Mouse (Mus musculus) mouse trophoblast stem cell (cell line): ENCODE data around the gene Tmpo.

ENCODE experiments used
- in situ Hi-C, 2 experiments: fragments of 300-500 bp; cut with MseI, MboI; formaldehyde crosslinking; loops; 2 replicates in 1 of 2; 3 replicates in 1 of 2; pipeline ENCODE4 v1.15.1; 2025

Tmpo gene

DNA sequence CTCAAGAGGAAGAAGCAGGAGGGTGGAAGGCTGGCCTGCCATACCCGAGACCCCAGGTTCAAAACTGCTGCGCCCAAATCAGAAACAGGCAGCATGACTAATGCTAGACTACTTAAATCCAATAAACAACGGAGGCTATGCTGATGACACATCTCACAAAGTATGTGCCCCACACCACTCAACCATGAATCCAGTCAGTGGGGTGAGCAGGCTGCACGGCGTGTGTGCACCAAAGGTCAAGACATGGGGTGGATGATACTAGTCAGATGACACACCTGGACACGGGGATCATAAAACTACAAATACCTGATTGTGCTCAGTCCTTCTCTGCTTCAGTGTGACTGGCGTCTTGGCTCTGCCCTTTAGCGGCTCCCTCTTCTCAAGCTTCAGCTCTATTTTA, 22.7 kb downstream of the Tmpo start:
- in situ Hi-C loops = no loop called here

DNA sequence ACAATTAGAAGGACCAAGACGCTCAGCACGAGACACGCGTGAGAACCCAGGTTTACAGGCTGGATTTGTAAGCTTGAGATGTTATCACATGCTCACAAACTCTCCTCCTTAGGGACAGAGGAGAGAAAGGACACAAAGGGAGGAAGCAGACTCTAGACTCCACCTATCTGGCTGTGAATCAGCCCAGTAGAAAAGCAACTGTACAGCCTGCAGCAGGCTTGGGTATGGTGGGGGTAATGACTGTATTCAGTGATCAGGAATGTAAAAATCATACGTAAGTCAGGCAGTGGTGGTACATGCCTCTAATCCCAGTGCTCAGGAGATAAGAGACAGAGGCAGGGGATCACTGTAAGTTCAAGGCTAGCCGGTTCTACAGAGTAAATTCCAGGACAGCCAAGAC, 24.8 kb downstream of the Tmpo start:
- in situ Hi-C loops = no loop called here

DNA sequence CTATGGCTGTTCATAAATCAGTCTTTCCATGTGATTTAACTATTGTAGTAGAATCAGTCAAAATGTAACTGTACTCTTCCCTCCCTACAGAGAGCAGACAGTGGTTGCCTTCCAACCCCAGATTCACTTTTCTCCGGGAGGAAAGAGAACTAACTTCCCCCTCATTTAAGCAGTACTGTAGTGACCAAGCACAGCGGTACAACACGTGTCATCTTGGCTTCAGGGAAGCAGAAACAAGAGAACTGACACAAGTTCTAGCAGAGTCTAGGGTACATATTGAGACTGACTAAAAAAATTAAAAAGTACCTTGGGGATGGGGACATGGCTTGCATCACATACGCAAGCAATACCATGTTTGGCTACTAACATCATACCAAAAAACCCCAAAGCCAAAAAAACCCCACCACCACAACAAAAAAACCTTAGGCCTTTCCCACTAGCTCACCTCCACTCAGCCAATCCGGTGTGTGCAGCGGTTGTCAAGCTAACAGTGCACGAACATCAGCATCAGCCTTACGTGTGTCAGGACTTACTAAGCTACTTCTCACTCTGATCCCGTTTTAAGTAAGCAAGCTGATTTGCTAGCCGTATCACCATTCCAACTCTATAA, 27.1 kb downstream of the Tmpo start:
- in situ Hi-C loops = no loop called here

GRCm38 (mm10) chr10:91145413-91145812, 35.7 kb downstream of the Tmpo start:
- in situ Hi-C loops = loop anchor here in 1 of 2 experiments (10.0 kb wide), 1 partner anchor 81 kb away; no protein-coding TSS in a partner anchor

DNA sequence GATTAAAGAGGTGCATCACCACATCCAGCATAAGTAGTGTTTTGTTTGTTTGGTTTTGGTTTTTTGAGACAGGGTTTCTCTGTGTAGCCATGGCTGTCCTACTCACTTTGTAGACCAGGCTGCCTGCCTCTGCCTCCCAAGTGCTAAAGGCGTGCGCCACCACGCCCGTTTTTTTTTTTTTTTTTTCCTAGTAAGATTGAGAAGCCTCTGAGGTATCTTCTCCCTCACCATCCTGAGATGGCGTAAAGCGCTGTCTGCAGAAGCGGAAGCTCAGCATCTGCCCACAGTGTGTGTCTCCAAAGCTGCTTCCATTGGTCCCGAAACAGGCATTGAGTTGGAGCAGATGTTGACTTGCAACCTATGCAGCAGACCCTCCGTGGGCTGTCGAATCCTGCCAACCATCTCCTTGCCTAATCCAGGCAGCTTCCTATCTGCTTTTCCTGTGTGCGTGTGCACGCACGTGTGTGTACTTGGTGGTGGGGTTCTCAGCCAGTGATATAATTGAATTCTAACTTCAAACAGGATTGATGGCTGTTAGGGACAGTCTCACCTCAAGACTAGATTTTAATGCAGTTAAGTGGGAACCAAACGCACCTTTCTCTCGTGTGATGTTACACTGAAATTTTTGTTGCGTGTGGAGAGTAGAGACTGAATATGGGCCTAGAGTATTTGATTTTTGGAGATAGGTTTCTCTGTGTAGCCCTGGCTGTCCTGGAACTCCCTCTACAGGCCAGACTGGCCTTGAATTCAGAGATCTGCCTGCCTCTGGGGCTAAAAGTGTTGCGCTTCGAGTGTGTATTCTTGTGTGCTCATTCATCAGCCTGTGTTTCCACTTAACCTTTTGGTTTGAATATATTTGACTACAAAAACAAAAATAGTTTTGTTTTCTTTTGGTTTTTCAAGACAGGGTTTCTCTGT, 37.5 kb downstream of the Tmpo start:
- in situ Hi-C loops = loop anchor here in 1 of 2 experiments (10.0 kb wide), 1 partner anchor 79 kb away; no protein-coding TSS in a partner anchor

DNA sequence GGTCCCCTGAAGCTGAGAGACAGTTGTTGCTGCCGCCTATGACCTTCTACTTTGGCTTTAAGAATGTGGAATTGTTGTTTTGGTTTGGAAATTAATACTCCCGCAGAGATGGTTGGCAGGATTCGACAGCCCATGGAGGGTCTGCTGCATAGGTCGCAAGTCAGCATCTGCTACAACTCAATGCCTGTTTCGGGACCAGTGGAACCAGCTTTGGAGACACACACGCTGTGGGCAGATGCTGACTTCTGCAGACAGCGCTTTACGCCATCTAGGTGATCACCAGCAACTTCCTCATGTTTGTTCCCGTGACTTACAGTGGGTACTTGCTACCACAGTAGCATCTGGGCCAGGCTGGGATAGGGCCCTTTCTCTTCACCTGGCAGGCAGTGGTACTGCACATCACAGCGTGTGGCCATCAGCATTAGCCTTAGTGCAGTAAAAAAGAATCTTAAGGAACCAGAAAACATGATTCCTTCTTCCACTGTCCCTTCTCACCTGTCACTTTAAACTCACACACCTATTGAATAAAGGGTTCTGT, 38.4 kb downstream of the Tmpo start:
- in situ Hi-C loops = loop anchor here in 1 of 2 experiments (10.0 kb wide), 1 partner anchor 78 kb away; no protein-coding TSS in a partner anchor

GRCm38 (mm10) chr10:91141564-91141963, 39.6 kb downstream of the Tmpo start:
- in situ Hi-C loops = loop anchor here in 1 of 2 experiments (10.0 kb wide), 1 partner anchor 77 kb away; no protein-coding TSS in a partner anchor

DNA sequence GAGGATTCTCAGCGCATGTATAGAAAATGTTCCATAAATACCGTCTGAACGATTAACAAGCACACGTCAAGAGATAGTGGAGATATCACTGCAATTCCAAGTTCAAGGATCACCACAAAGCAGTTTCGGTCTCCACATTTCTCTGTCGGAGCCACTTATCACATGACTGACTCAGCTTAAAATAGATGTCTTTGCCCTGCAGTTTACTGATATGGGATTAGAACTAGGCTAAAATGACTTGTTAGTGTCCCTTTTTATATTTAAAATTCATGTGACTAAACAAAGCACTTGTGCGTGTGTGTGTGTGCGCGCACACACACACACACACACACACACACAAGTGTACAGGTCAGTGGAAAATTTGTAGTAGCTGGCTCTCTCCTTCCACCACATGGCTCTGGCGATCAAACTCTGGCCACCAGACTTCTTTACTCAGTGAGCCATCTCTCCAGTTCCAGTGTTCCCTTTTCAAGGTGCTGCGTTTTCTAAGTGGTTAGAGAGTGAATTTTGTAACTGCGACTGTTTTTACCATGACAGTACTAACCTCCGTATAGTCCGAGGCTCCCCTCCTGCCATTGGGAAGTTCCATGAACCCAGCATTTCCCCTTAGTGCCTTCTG, 41.9 kb downstream of the Tmpo start:
- in situ Hi-C loops = no loop called here

DNA sequence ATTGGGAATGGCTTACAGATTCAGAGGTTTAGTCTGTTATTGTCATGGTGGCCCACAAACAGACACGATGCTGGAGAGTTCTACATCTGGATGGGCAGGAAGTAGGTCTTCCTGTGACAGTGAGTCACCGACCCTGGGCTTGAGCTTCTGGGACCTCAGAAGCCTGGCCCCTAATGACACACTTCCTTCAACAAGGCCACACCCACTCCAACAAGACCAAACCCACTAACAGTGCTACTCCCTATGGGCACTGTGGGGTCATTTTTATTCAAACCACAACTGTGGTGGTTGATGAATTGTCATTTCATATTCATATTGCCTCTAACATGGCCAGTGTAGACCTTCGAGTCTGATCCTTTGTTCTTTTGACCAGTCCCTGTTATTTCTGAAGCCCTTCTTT, 42.8 kb downstream of the Tmpo start:
- in situ Hi-C loops = no loop called here

- in situ Hi-C loops = no loop called here
Observed at GRCm38 (mm10) chr10:91137400-91137799, 43.7 kb downstream of the Tmpo start.

DNA sequence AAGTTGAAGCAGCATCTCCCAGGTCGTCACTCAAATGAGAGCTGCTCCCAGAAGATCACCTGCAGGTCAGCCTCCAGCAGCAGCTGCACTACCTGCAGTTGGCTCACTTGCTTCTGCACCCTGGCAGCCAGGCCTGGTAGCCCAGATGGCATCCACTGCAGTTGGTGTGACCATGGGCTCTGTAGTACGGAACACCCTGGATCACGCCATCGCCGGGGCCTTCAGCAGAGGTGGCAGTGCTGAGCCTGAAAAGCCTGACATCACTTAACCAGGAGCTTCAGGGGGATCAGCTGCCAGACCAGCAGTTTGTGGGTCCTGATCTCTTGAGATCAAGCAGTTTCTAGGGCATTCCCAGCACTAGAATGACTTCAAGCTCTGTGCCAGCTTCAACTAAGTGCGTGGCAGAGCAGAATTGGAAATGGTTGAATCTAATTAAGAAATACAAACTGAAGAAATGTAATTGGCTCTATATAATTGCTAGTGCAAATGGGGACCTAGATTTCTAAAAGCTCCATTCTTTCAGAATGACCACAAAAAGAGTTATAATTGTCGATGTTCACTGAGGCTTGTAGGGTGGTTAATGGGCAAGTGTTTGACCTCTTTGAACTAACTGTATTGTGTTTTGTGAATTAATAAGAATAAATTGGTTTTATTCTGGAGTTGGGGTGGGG, 45.7 kb downstream of the Tmpo start:
- in situ Hi-C loops = no loop called here

DNA sequence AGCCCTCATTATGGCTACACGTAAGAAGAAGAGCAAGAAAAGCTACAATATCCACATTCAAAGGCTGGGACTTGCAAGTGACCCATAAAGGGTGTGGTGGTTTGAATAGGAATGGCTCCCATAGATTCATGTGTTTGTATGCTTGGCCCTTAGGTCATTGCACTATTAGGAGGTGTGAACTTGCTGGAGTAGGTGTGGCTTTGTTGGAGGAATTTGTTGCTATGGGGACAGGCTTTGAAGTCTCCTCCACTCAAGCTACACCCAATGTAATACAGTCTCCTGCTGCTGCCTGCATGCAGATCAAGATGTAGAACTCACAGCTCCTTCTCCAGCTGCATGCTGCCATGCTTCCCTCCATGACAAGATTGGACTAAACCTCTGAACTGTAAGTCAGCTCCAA, 49.5 kb downstream of the Tmpo start:
- in situ Hi-C loops = no loop called here

GRCm38 (mm10) chr10:91130792-91131191, 50.3 kb downstream of the Tmpo start:
- in situ Hi-C loops = no loop called here

DNA sequence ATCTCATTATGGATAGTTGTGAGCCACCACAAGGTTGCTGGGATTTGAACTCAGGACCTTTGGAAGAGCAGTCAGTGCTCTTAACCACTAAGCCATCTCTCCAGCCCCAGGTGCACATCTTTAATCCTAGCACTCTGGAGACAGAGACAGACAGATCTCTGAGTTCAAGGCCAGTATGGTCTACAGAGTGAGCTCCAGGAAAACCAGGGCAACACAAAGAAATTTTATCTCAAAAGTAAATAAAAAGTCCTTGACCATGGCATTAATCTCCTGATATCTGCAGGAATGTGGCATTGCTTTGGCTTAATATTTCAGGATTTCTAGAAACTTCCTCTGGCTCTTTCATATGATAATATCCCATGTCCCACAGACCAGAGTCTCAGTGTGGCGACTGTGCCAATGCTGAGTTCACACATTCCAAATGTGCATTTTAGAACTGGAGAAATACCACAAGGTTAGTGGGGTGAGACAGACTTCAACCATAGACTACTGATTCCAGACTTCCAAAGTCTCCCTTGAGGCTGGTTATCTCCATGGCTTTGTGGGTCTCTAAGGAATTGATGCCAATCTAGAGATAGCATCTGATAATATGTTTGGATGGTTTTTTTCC, 52.5 kb downstream of the Tmpo start:
- in situ Hi-C loops = no loop called here

DNA sequence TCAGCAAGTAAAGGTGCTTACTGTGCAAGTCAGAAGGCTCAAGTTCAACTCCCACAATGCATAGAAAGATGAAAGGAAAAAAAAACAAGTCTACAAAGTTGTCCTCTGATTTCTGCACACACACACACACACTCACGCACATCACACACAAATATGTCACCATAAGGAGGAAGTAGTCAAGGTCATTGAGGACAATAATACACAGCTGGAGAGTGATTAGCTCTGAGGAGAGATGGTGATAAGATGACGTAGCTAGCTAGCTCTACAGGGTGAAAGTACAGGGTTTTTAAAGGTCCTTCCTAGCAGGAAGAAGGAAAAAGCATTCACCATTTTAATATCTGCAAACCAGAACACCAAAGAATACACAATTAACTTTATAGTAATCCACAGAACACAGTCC, 53.7 kb downstream of the Tmpo start:
- in situ Hi-C loops = no loop called here

DNA sequence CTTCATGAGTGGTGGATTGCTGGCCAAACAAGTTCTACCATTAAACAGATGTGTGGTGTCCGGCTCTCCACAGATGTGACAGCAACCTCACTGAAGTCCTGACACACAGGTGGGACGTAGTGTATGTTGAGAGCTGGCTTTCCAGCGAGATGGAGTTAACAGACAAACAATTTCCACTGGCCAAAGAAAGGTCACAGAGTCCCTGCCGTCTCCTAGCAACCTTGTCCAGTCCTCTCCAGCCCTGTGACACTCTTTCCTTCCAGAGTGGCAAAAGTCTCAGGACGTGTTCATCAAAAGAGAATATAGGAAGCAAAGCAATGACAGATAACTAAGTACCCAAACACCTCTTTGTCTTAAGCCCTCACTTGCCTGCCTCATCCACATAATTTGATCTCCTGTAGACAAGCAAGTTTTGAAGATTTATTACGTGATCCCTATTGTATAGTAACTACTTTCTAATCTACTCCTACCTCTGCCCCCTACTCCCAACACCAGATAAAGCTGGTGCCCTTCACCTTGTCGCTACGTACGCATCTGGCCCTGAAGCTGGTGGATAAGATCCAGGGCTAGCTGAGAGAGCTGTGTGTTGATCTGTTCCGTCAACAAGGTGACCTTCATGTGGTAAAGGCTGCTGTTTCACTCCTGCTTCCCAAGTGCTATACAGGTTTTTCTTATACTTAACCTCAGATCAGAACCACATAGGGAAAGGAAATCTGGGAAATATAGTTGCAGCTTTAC, 54.3 kb downstream of the Tmpo start:
- in situ Hi-C loops = no loop called here

GRCm38 (mm10) chr10:91123828-91124822, 57.0 kb downstream of the Tmpo start, which contains the start of gene Slc25a3:
TSS of gene Slc25a3 (minus strand) at chr10:91124059.
- in situ Hi-C loops = no loop called here

GRCm38 (mm10) chr10:91123281-91123827, 57.8 kb downstream of the Tmpo start:
- in situ Hi-C loops = no loop called here

GRCm38 (mm10) chr10:91122646-91123045, 58.5 kb downstream of the Tmpo start:
- in situ Hi-C loops = no loop called here
